ENCODE assay signal across 8 mouse cellular contexts in genomic region chr3:53657744-53658534, GRCm38 (mm10). TPM values are rescaled to one million over a fixed set of nuclear protein-coding genes. Genes with fewer than 3 reads are reported as not detected.
A peak's percentile ranks its signal among the peaks of the same experiment; 100 is the strongest.
DNase-seq lines count a peak whose midpoint lies in the region; ATAC-seq lines count a peak whose summit lies in the region.

No protein-coding gene starts in this region.

- peaks cover 38% of the 10 kb centered on the region for H3K27me3 ChIP-seq in embryonic facial prominence, embryonic 10.5 days (replicated peaks; ENCODE audit: low read depth, poor library complexity, severe bottlenecking)
- peaks cover 21% of the 10 kb centered on the region for H3K27me3 ChIP-seq in hindbrain, embryonic 11.5 days (ENCODE audit: control insufficient read depth, insufficient read depth, low read length)

- peaks cover 28% of the 10 kb centered on the region for H3K36me3 ChIP-seq in embryonic facial prominence, embryonic 10.5 days (replicated peaks)
- no peaks in the 10 kb centered on the region for H3K36me3 ChIP-seq in hindbrain, embryonic 11.5 days (ENCODE audit: control insufficient read depth, insufficient read depth, low read length)

- peak overlapping the region; percentile 74 for H3K4me3 ChIP-seq in embryonic facial prominence, embryonic 10.5 days
- H3K4me3 ChIP-seq in hindbrain, embryonic 11.5 days (ENCODE audit: low read depth, low read length), result peak overlapping the region; percentile 54

- peaks cover 30% of the 10 kb centered on the region for H3K4me1 ChIP-seq in embryonic facial prominence, embryonic 10.5 days
- H3K4me1 ChIP-seq in hindbrain, embryonic 11.5 days (replicated peaks; ENCODE audit: control insufficient read depth, insufficient read depth, low read length), result no peaks in the 10 kb centered on the region; the same call in 1 of the 2 replicates

- intact Hi-C loops in left cerebral cortex, postnatal 4 days (cut with DNase I), result loop anchor here (5.0 kb wide), 2 partner anchors 71 to 131 kb away; no protein-coding TSS in a partner anchor

- H3K9ac ChIP-seq in hindbrain, embryonic 11.5 days (ENCODE audit: low read depth, low read length), result no peak overlapping the region

- peak overlapping the region; percentile 99 for H3K4me2 ChIP-seq in hindbrain, embryonic 11.5 days (replicated peaks; ENCODE audit: low read depth, low read length)

- peaks cover 25% of the 10 kb centered on the region for H3K9me3 ChIP-seq in embryonic facial prominence, embryonic 10.5 days
- H3K9me3 ChIP-seq in hindbrain, embryonic 11.5 days (ENCODE audit: control insufficient read depth, low read length), result no peaks in the 10 kb centered on the region

- ATAC-seq in hindbrain, embryonic 11.5 days (ENCODE audit: low FRiP score), result 0 out of 2 replicates have a peak, but pooled peaks have one; percentile 17
- ATAC-seq in inflammation-experienced regulatory T-cells, adult 6 months, result no peak

- peak overlapping the region; percentile 76 for H3K27ac ChIP-seq in embryonic facial prominence, embryonic 10.5 days (replicated peaks)
- no peak overlapping the region for H3K27ac ChIP-seq in hindbrain, embryonic 11.5 days (ENCODE audit: low read depth, low read length)

- WGBS in embryonic facial prominence, embryonic 10.5 days, result under 1% methylated on average over 21 of the region's 21 CpGs
- under 1% methylated on average over 20 of the region's 21 CpGs for WGBS in hindbrain, embryonic 11.5 days

- DNase-seq in left cerebral cortex, postnatal 4 days, result peak; percentile 60
- no peak for DNase-seq in left cerebral cortex, adult 11 months (ENCODE audit: low spot score)
- peak; percentile 58 for DNase-seq in embryonic facial prominence, embryonic 10.5 days (ENCODE audit: low spot score)
- peak; percentile 52 for DNase-seq in hindbrain, embryonic 11.5 days (ENCODE audit: low spot score)
- DNase-seq in liver, result peak; percentile 26
- DNase-seq in neural tube, embryonic 10.5 days (ENCODE audit: extremely low spot score, low spot score), result peak; percentile 52
- DNase-seq in left cerebral cortex, adult 8-10 months (ENCODE audit: low spot score in 2 of 2), result no peak

RNA-seq across cellular contexts. Expression of gene Frem2, which starts 0.8 kb away (rescaled TPM):
- 10 to 100 TPM in 1 of 2 experiments, 1 to 10 TPM in 1; 8.3 to 14.7 TPM for total RNA-seq in left cerebral cortex, postnatal 4 days (2021)
- polyA plus RNA-seq in embryonic facial prominence, embryonic 10.5 days (2016; fragmentation: Nextera tagmentation; extraction: Ambion mirVana), result 7.8 and 10.8 TPM in 2 replicates
- 2.5 and 3.4 TPM in 2 replicates for polyA plus RNA-seq in hindbrain, embryonic 11.5 days (2014; fragmentation: Nextera tagmentation; extraction: Ambion mirVana)
- not detected for polyA plus RNA-seq in inflammation-experienced regulatory T-cells, adult 6 months (2017; shearing (Covaris generic))
- 1 to 10 TPM; 1.9 to 2.3 (median 2.1) TPM for total RNA-seq in left cerebral cortex, adult 8-10 months (2022)

Comparison
In these comparisons a context has a peak if more than half of its experiments do, and no peak if none do; other contexts are left out.
1. DNase-seq: peak in left cerebral cortex, postnatal 4 days (single experiment), embryonic facial prominence, embryonic 10.5 days (single experiment), hindbrain, embryonic 11.5 days (single experiment), liver (single experiment) and neural tube, embryonic 10.5 days (single experiment); none in left cerebral cortex, adult 11 months (single experiment) and left cerebral cortex, adult 8-10 months (0 of 2).